Mouse (Mus musculus): Measurements from ENCODE around the gene Onecut3. TPM values are rescaled to one million over a fixed set of nuclear protein-coding genes. Genes with fewer than 3 reads are reported as not detected.

The Onecut3 gene
- total RNA-seq, 1 experiment from 2014 or later, result not detected

DNA sequence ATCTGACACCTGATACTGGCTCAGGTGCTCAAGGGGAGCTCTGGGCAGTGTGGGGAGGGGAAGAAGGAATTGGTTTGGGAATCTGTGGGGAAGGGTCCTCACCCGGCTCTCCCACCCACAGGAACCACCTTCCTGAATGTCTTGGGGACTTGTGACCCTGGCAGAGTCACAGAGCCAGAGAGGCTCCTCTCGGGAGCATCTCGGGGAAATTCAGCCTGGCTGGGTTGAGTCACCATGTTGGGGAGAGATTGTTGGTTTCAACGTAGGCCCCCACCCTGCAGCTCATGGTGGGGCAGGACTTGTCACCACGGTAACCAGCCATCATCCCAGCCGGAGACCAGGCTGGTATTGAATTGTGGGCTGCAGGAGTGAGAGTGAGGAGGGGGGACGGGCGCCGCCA is 10.1 kb downstream of the Onecut3 start:
- DNase-seq, result no peak

DNA sequence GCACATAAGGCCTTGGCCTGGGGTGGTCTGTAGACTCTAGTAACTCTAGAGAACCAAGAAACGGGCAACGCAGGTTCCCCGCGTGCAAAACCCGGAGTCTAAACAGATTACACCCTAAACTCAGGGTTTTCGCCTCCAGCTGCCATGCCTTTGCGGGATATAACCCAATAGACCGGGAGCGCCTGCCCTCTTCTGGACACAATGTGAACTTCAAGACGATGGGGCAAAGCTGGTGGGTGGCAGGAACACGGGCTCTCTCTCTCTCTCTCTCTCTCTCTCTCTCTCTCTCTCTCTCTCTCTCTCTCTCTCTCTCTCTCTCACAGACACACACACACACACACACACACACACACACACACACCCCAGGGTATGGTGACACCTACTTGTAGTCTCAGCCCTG is 11.6 kb downstream of the Onecut3 start:
- DNase-seq, result peak; percentile 81

DNA sequence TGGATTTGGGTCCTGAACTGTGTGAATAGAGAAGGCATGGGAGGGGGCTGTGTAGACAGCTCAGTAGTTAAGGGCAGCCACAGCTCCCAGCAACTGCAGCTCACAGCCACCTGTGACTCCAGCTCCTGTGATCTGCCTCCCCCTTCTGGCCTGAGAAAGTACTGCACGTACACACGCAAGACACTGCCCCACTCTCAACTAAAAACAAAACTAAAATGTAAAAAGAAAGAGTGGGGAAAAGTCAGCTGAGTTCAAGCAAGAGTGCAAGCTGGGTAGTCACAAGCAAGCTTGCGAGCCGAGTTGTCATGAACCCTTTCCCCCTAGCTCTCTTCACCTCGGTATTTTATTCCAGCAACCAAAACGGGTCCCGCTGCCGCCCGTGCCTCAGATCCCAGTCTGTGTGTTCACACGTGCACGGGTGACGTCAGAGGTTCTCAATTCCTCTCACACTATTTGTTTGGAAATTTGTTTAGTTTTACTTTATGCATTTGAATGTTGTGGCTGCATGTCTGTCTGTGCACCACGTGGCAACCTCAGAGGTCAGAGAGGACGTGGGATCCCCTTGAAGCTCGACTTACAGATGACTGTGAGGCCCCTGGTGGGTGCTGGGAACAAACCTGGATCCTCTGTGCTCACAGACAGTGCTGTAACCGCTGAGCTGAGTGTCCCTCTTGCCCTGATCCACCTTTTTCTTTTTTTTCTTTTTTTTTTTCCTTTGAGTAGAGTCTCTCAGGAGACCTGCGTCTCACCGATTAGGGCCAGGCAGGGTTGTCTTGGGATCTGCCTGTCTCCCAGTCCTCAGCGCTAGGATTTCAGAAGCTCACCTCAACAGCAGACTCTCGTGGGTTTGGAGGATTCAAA is 15.0 kb downstream of the Onecut3 start:
- peak; percentile 89 for DNase-seq

DNA sequence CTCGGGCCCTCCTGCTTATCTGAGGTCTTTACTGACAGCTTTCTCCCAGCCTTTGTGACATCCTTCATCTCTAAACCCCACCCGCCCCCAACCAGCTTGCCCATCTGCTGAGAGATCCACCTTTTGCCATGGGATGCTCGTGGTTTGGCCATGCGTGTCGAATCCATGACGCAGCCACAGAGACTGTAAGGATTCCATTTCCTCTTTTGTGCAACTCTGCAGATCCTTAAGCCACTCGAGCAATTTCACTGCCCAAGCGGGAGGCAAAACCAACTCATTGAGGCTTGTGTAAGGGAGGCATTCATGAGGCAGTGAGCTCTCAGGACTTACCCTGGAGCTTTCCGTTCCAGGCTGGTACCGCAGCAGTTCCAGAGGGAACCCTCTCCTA is 15.6 kb downstream of the Onecut3 start:
- no peak for DNase-seq

DNA sequence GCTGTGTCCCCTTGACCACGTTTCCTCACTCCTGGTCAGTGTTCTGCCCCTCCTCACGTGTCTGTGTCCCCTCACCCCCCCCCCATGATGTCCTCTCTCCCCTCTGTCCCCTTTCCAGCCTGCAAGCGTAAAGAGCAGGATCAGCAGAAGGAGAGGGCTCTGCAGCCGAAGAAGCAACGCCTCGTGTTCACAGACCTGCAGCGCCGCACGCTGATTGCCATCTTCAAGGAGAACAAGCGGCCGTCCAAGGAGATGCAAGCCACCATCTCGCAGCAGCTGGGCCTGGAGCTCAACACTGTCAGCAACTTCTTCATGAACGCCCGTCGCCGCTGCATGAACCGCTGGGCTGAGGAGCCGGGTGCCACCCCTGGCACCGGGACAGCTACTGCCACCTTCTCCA is 19.1 kb downstream of the Onecut3 start:
- DNase-seq, result peak; percentile 35

DNA sequence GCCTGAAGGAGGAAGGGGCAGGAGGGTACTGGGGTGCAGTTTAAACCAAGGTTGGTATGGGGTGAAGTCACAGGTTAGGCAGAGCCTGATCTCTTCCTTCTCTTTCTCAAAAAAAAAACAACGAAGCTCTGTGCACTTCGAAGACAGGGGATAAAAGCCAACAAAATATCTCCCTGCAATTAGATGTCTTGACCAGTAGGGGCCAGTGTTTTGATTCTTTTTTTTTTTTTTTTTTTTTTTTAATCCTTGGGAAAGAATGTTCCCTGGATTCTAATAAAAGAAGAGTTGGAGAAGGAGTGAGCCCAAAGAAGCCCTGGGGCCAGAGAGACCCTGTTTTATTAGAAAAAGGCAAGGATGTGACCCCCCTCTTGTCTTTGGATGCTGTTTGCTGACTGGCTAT is 24.7 kb downstream of the Onecut3 start:
- DNase-seq, result no peak

DNA sequence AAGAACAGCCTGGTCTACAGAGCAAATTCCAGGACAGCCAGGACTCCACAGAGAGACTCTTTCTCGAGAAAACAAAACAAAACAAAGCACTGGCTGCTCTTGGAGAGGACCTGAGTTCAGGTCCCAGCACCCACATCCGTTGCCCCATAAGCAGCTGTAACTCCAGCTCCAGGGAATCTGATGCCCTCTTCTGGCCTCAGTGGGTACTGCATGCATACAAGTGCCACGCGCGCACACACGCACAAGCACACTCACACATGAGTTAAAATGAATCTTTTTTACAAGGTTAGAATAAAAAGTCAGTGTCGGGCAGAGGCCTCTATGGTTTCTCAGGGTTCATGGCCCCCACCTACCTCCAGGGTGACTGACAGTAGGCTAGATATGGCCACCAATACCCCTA is 28.7 kb downstream of the Onecut3 start:
- DNase-seq, result no peak

DNA sequence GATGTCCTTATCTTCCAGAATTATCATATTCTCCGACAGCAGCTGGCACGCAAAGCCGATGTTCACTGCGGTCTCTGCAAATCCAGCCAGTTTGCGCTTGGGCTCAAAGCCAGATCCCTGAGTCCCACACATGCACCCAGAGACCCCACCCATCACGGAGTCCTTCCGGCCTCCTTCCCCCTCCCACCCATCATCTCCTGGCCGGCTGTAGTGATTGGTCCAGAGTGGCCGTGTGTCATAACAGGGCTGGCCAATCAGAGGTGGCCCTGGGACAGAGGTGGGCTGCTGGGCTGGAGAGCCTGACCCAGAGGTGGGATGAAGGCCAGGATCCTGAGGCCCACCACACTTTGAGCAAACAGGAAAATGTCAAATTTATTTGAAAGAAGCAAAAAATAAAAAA is 31.5 kb downstream of the Onecut3 start:
- no peak for DNase-seq

DNA sequence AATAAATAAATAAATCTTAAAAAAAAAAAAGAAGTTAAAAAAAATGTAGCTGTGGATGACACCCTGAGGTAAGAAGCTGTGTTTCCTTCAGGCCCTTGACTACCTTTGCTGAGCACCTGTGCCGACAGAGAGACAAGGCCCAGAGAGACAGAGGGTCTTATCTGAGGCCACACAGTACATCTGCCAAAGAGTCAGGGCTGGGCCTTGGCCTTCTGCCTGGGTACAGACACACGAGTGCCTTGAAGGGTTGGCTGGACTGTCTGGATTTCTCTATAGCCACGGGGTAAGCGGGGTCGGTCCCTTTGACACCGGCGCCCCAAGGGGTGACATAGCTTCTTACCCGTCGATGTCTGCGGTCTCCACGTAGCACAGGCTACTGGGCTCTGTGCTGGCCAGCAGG is 38.1 kb downstream of the Onecut3 start:
- DNase-seq, result no peak

DNA sequence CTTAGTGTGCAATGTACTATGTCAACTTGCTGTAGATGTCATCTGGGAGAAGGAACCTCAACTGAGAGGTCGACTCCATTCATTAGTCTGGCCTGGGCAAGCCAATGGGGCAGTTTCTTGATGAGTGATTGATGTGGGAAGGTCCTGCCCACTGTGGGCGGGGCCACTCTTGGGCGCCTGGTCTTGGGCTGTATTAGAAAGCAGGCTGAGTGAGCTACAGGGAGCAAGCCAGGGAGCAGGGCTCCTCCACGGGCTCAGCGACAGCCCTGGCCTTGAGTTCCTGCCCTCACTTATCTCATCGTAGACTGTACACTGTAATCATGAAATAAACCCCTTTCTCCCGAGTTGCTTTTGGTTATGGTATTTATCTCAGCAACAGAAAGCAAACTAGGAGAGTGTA is 39.1 kb downstream of the Onecut3 start:
- peak; percentile 77 for DNase-seq

DNA sequence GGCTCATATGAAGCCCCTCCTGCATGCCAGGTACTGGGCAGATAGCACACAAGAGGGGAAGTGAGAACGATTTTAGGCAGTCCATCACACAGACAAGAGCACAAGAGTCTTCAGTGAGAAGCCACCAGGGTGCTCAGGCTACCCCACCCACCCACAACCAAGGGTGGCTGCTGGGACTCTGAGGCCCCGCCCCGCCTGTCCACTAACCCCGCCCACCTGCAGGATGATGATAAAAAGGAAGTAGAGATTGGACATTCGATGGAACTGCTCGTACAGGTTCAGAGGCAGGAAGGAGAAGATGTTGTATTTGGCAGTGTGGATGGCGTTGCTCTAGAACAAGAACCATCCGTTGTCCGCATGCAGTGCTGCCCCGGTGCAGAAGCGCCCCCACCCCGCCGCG is 40.4 kb downstream of the Onecut3 start:
- DNase-seq, result no peak

DNA sequence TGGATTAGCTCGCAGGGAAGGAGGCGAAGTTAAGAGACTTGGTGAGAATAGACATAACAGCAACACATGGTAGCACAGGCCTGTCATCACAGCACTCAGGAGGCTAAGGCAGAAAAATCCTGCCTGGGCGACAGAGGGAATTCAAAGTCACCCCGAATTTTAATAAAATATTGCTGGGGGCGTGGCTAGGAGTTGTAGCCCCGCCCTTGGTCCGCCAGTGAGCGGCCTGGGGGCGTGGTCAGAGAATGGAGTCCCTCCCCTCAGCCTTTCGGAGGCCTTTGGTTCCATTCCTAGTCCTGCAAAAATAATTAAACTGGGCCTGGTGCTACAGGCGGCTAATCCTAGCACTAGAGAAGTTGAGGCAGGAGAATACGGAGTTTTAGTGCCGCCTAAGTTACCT is 41.1 kb downstream of the Onecut3 start:
- DNase-seq, result no peak

DNA sequence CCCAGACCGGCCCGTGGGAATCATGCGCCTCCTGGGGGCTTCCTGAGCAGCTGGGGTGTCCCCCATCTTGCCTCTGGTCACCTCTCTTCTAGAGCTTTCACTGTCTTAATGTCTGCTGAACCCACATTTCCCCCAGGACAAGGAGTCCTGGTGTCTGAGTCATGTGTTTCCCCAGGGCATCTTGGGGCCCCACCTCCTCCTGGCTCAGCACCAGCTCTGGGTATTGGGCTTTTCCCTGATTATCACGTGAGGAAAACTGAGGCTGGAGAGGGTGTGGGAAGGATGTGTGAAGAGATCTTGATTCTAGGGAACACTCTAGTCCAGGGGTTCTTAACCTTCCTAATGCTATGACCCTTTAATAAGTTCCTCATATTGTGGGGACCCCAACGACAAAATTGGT is 43.5 kb downstream of the Onecut3 start:
- peak; percentile 72 for DNase-seq

DNA sequence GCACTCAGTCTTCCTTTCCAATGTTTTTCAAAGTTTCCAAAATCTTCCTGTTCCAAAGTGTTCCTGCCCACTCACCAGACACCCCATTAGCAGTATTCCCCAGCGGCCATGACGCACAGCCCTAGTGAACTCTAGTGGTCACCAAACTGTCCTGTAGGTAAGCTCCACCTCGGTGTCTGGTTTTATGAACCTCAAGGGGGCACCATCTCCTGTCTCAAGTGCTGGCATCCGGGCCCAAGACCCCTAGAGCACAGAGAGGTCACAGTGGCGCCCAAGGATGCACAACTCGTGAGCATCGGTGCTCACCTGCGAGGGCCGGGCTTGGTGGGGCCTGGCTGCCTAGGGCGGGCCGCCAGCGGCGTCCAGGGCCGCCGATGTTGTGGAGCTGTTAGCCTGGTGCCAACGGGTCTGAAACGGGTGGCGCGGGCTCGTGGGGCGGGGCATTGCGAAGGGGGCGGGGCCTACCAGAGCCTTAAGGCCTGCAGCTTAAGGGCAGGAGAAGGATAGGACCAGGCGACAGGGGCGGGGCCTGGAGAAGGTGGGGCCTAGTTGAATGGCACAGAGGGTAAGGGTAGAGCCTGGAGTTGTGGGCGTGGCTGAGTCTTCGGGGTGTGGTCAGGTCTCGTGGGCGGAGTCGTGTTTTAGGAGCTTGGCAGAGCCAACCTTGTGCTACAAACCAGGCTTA is 44.2 kb downstream of the Onecut3 start, which contains the start of gene Atp8b3:
Atp8b3 (minus strand) TSS at position 415 of the 685 bp plus-strand sequence.
- DNase-seq, result peak; percentile 97

DNA sequence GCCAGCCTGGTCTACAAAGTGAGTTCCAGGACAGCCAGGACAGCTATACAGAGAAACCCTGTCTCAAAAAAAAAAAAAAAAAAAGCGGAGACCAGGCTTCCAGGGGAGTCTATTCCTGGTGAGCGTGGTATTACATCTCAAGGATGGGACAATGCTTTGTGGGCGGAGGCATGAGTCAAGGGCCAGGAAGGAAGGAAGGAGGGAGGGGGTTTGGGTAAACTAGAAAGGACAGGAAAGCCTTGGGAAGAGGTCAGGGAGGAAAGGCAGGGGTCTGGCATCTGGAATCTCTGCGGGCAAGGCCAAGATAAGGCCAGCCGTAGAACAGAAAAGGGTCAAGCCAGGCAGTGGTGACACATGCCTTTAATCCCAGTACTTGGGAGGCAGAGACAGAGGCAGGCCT is 44.9 kb downstream of the Onecut3 start:
- DNase-seq, result peak; percentile 63

DNA sequence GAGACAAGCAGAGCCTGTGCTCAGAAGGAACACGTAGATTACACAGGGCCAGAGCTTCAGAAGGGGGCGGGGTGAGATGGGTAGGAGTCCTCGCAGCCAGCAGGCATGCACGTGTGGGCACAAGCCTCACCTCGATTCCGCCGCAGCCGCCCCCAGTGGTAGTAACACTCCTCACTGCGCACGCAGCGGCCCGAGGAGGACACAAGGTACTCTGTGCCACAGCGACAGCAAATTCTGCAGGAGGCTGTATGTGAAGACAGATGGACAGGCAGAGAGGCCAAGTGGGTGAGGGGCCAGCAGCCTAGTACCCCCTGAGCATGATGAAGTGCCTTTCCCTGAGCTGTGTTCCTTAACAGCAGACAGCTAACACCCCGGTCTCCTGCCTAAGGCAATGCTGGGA is 49.2 kb downstream of the Onecut3 start:
- no peak for DNase-seq

DNA sequence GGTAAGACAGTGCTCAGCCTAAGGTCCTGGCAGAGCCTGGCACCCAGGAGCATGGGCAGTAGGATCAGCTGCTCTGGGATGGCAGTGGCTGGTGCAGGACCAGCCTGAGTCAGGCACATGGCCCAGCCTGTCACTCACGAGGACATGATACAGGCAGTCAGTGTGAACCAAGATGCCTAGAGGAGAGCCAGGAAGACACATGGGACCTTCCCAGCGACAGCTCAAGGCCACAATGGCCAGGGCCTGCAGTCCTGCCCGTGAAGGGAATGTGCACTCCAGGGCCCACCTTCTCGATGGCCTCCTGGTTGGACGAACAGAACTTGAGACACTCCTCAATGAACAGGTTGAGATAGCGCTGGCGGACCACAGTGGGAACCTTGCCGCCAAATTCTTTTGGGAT is 51.0 kb downstream of the Onecut3 start:
- DNase-seq, result peak; percentile 49

DNA sequence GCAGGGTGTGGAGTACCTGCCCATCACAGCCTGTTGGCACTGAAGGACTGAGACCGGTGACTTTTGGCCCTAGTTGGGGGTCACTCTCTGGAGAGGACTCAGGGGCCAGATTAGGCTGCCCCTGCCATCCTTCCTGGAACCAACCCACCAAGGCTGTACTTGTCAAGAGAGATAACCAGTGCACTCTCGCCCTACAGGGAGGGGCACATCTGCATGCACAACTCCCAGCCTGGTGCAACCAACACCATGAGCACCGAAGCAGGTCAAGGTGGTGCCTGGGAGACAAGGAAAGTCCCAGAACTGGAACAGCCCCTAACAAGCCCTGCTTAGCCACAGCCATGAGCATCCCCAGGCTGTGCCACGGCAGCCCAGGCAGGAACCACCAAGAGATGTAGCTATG is 52.3 kb downstream of the Onecut3 start:
- peak; percentile 18 for DNase-seq

DNA sequence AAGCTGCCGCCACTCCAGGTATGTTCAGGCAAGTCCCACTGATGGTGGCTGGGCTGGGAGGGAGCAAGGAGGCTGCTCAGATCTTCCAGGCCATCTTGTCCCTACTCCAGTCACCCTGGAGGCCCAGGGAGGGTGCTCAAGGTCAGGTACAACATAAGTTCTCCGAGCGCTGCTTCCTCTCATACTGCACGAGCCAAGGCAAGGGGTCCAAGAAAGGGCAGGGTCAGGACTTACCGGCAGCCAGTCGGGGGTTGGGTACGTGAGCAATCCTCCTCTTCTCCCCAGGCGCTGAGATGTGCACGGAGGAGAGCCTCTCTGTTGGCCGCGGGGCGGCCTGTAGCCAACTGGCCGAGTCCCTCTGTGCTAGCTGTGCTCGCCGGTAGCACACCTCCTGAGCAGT is 52.9 kb downstream of the Onecut3 start:
- DNase-seq, result peak; percentile 50

DNA sequence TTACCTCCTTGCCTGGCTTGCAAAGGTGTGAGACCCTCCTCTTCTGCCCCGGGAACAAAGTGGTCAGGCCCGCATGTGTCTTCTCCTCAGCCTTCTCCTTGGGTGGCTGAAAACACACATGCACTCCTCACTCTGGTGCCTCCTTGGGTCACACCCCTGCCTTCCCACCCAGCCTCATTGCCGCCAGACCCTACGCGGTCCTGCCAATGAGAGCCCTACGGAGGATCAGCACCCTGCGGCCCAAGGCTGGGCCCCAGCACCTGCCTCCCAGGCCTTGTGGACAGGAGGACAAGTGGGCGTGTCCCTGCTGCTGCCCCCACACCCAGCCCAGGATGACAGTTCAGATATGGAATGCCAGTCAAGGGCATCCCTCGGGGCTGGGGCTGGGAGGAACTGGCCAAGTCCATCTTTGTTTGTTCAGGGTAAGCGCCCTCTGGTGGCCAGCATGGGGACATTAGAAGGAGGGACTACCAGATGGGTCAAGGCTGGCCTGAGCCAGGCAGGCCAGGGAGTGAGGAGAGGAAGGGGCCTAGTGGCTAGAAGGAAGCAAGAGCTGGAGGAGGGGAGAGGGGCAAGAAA is 53.9 kb downstream of the Onecut3 start:
- peak; percentile 95 for DNase-seq

DNA sequence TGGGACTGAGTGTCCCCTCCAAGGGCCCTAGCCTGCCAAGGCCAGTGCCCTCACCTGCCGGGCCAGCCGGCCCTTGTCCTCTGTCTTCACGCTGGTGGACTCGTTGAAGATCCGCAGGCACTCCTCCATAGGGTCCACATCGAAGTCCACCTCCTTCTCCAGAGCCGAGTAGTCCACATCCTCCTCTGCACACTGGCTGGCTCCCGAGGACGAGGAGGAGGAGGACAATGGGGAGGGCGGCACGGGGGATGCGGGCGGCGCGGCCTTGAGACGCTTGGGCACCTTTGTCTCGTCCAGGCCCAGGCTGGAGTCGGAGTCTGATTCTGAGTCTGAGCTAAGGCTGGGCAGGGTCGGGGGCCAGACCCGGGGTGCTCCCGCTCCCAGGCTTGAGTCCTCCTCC is 54.6 kb downstream of the Onecut3 start:
- DNase-seq, result peak; percentile 57

DNA sequence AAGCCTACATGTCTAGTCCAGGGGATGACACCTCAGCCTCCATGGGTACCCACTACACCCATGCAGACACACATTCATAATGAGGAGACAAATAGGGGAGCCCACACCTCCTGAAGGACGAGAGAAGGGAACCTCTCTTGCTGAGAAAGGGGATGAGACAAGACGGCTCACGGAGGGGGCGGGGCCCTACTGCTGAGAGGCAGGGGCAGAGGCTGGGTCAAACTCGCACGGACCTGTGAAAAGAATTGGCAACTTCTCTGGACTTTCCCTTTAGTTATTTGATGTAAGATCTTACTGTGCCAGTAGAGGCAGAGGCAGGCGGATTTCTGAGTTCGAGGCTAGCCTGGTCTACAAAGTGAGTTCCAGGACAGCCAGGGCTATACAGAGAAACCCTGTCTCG is 57.7 kb downstream of the Onecut3 start:
- DNase-seq, result no peak

DNA sequence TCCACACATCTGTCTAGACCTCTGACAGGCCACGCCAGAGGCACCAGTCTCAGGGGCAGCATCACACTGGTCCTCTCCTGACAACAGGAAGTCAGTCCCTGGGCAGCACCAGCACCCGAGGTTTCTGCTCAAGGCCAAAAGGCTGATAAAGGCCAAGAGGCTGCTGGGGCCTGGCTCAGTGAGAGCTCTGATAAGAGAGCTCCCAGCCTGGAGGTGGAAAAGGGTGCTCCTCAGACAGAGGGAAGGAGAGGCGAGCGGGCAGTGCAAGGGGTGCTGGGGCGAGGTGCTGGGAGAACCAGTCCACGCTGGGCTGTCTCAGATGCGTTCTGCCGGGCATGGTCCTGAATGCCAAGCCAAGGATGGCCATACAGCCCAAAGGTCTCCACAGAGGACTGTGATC is 58.9 kb downstream of the Onecut3 start:
- no peak for DNase-seq
